Mouse (Mus musculus): Measurements from ENCODE around the gene Gm13285.
A peak's percentile ranks its signal among the peaks of the same experiment; 100 is the strongest.
"Not testable (repeated sequence)": the region's sequence is repeated elsewhere in the genome, so short reads cannot be mapped to it uniquely, and the experiment has no call there.

The Gm13285 gene

GRCm38 (mm10) chr4:88799365-88799764 is at the start of gene Gm13285:
TSS of gene Gm13285 (plus strand) at chr4:88799665.
- DNase-seq: not testable (repeated sequence)

GRCm38 (mm10) chr4:88749926-88750325 is 49.5 kb upstream of the Gm13285 start:
- DNase-seq: no peak

- DNase-seq: not testable (repeated sequence)
These were observed 44.6 kb upstream of the Gm13285 start, which contains the start of gene Gm13271 for GRCm38 (mm10) chr4:88754818-88755340. TSS of gene Gm13271 (plus strand) at chr4:88754868.

GRCm38 (mm10) chr4:88756581-88757513 is 42.6 kb upstream of the Gm13285 start:
- DNase-seq: not testable (repeated sequence)

GRCm38 (mm10) chr4:88757628-88758031 is 41.8 kb upstream of the Gm13285 start:
- peak; percentile 78 for DNase-seq

GRCm38 (mm10) chr4:88758751-88759150 is 40.7 kb upstream of the Gm13285 start:
- not testable (repeated sequence) for DNase-seq

- DNase-seq: not testable (repeated sequence)
These were observed 39.7 kb upstream of the Gm13285 start, which contains the start of gene Gm13283 for GRCm38 (mm10) chr4:88759610-88760268. TSS of gene Gm13283 (plus strand) at chr4:88760119.

- DNase-seq: peak; percentile 80
These were observed 39.0 kb upstream of the Gm13285 start for GRCm38 (mm10) chr4:88760431-88760830.

GRCm38 (mm10) chr4:88761776-88762175 is 37.7 kb upstream of the Gm13285 start:
- DNase-seq: not testable (repeated sequence)

GRCm38 (mm10) chr4:88762341-88762740 is 37.1 kb upstream of the Gm13285 start:
- DNase-seq: not testable (repeated sequence)

GRCm38 (mm10) chr4:88763384-88764018 is 36.0 kb upstream of the Gm13285 start:
- peak; percentile 69 for DNase-seq

GRCm38 (mm10) chr4:88773534-88773933 is 25.9 kb upstream of the Gm13285 start, which contains the start of gene Gm13290:
TSS of gene Gm13290 (plus strand) at chr4:88773834.
- not testable (repeated sequence) for DNase-seq

GRCm38 (mm10) chr4:88776622-88777021 is 22.8 kb upstream of the Gm13285 start, which contains the start of gene Gm13289:
TSS of gene Gm13289 (plus strand) at chr4:88776922.
- not testable (repeated sequence) for DNase-seq

- not testable (repeated sequence) for DNase-seq
These were observed 19.9 kb upstream of the Gm13285 start, which contains the start of gene Gm13272 for GRCm38 (mm10) chr4:88779550-88779949. TSS of gene Gm13272 (plus strand) at chr4:88779850.

- not testable (repeated sequence) for DNase-seq
These were observed 19.1 kb upstream of the Gm13285 start for GRCm38 (mm10) chr4:88780320-88780719.

GRCm38 (mm10) chr4:88781831-88782230 is 17.6 kb upstream of the Gm13285 start, which contains the start of gene Ifnz:
TSS of gene Ifnz (plus strand) at chr4:88782131.
- not testable (repeated sequence) for DNase-seq

GRCm38 (mm10) chr4:88782335-88782734 is 17.1 kb upstream of the Gm13285 start:
- DNase-seq: not testable (repeated sequence)

GRCm38 (mm10) chr4:88785409-88785808 is 14.1 kb upstream of the Gm13285 start, which contains the start of gene Gm13276:
TSS of gene Gm13276 (plus strand) at chr4:88785709.
- not testable (repeated sequence) for DNase-seq

- DNase-seq: not testable (repeated sequence)
These were observed 11.1 kb upstream of the Gm13285 start, which contains the start of gene Gm13277 for GRCm38 (mm10) chr4:88788402-88788801. TSS of gene Gm13277 (plus strand) at chr4:88788632.

- not testable (repeated sequence) for DNase-seq
These were observed 8.2 kb upstream of the Gm13285 start, which contains the start of gene Gm13278 for GRCm38 (mm10) chr4:88791250-88791649. TSS of gene Gm13278 (plus strand) at chr4:88791550.

- not testable (repeated sequence) for DNase-seq
These were observed 5.4 kb upstream of the Gm13285 start, which contains the start of gene Gm13275 for GRCm38 (mm10) chr4:88793936-88794675. TSS of gene Gm13275 (plus strand) at chr4:88794487.
